Mouse (Mus musculus) activated CD4-positive, CD25-positive, alpha-beta regulatory T cell, adult 4 months (primary cell): ENCODE data around the gene Klf9. TPM values are rescaled to one million over a fixed set of nuclear protein-coding genes. Genes with fewer than 3 reads are reported as not detected.
"Not testable (repeated sequence)": the region's sequence is repeated elsewhere in the genome, so short reads cannot be mapped to it uniquely, and the experiment has no call there.

Source experiments
- ATAC-seq: one replicate; pipeline ENCODE4 v1.8.0; 2017
- polyA plus RNA-seq, 2 experiments: library from polyadenylated mRNA; unstranded; fragments of 100-300 nt; shearing (Covaris generic); gene quantifications; one replicate each; pipeline ENCODE4 v1.2.1; 2017

Klf9 gene
- polyA plus RNA-seq, 2 experiments from 2014 or later: 1.7 to 2.8 TPM

DNA sequence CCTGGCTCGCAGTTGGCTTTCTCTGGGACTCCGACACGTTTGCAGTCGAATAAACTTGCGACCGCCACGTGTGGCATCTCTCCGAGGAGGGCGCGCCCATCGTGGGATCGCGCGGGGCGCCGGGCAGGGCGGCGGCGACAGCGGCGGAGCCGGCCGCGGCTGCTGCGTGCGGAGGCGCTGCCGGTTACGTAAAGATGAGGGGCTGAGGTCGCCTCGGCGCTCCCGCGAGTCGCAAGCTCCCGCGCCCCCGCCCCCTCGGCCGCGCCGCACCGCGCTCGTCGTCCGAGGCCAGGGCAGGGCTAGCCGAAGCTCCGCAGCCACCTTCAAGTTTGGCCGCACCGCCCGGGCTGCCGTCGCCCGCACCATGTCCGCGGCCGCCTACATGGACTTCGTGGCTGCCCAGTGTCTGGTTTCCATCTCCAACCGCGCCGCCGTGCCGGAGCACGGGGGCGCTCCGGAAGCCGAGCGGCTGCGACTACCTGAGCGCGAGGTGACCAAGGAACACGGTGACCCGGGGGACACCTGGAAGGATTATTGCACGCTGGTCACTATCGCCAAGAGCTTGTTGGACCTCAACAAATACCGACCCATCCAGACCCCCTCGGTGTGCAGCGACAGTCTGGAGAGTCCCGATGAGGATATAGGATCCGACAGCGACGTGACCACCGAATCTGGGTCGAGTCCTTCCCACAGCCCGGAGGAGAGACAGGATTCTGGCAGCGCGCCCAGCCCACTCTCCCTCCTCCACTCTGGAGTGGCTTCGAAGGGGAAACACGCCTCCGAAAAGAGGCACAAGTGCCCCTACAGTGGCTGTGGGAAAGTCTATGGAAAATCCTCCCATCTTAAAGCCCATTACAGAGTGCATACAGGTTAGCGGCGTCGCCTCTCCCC, 610 bp downstream of the Klf9 start:
- ATAC-seq: peak; percentile 9

GRCm38 (mm10) chr19:23142427-23143073, 1.5 kb downstream of the Klf9 start:
- no peak for ATAC-seq

GRCm38 (mm10) chr19:23143074-23143445, 2.0 kb downstream of the Klf9 start:
- no peak for ATAC-seq

DNA sequence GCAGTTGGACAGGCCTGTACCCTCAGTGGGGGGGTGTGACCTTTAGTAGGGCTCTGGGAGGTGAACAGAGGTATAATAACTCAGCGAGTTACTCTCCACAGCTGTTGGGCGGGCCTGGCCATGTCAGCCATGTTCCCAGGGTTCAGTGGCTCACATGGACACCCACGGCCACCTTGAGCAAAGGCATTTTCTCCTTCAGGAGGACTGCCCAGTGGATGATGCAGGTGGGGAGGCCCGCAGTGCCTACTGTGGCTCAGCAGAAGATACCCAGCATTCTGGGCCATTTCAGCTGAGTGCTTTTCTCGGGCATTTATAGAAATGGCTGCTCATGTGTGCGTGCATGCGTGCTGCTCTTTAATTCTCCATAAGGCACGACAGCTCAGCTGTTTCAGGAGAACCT, 2.5 kb downstream of the Klf9 start:
- no peak for ATAC-seq

GRCm38 (mm10) chr19:23144031-23144430, 3.0 kb downstream of the Klf9 start:
- no peak for ATAC-seq

DNA sequence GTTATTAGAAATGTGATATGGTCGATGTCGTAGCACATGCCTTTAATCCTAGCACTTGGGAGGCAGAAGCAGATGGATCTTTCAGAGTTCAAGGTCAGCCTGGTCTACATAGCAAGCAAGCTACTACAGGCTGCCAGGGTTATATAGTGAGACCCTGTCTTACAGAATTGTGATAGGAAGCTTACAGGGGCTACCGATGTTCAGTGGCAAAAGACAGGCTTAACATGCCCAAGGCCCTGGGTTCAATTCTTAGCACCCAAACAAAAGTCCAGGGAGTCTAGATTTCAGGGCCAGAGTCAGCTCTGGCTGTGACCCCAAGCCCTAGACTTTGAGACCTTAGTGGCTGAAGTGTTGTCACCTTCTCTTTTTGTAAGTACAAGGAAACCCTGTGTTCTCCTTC, 4.1 kb downstream of the Klf9 start:
- ATAC-seq: no peak

GRCm38 (mm10) chr19:23145575-23145974, 4.5 kb downstream of the Klf9 start:
- not testable (repeated sequence) for ATAC-seq

- no peak for ATAC-seq
Observed at GRCm38 (mm10) chr19:23146409-23146861, 5.4 kb downstream of the Klf9 start.

DNA sequence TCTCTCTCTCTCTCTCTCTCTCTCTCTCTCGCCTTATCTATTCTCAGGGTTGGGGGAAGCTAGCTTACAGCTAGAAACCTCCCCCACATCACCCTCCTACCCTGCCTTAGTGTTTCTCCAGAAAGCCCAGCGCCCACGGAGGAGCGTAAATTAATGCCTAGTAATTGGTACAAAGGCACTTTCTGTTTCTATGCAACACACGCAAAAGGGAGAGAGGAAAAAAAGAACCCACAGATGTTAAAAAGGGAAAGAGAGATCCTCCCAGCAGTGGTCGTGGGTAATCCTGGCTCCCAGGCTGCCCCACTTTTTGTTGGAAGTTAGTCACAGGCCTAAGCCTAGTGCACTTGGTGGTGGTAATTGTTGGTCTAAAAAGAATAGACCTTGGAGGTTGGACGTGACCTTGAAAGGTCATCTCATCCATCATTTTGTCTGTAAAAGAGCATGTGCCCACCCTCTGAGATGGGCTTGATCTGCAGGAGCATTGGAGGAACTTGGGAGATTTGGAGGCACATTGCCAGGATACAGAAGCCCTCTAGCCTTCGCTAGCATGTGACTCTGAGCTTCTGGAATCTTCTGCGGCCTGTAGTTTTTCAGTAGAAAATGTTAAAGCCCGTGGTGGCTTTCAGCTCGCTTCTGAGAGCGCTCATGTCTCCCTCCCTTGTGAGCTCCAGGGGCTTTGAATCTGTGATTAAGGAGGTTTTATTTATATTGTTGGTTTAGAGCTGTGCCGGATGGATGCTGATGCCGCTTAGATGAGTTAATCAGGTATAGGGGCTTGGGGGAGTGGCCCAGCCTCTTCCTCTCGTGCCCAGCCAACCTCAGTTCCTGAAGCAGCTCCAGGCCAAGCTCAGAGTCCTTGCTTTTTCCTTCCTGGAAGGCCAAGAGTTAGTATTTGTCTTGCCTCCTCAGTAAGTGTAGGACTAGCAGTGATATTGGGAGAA, 6.3 kb downstream of the Klf9 start:
- ATAC-seq: no peak

DNA sequence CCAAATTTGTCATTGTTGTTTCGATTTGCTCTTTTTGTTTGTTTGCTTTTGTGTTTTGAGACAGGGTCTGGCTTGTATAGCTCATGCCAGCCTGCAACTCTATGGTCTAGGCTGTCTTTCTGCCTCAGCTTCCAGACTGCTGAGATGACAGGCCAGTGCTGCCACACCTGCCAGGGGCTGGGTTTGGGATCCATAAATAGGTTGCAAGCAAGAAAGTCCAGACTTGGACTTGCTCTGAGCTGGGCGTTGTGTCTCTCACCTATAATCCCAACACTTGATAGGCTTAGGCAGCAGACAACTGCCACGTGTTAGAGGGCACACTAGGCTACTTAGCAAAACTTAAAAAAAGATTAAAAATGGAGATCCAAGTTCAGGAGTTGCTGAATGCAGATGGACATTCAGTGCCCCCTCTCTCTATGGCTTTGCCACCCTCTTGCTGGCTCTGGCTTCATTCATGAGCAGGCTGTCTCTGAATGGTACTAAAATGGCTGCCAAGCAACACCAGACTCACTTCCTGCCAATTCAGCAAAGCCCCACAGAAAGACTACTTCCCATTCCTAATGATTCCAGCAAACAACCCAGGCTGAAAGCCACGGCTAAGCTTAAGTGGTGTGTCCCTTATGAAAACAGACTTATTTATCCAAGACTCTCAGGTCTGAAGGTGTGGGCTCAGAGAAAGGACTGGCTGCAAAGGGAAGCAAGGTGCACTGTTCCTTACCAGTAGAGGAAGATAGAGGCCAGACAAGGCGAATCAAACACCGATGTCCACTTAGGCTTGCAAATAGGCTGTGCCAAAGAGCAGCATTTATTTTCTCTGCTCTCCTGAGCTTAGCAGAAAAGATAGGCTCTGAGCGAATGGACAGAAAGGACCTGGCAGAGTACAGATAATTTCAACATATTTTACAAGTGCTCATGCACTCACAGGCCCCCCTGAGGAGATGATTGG, 8.7 kb downstream of the Klf9 start:
- no peak for ATAC-seq

- ATAC-seq: no peak
Observed at GRCm38 (mm10) chr19:23150556-23151265, 9.7 kb downstream of the Klf9 start.

- ATAC-seq: peak; percentile 94
Observed at GRCm38 (mm10) chr19:23151651-23152070, 10.6 kb downstream of the Klf9 start.

DNA sequence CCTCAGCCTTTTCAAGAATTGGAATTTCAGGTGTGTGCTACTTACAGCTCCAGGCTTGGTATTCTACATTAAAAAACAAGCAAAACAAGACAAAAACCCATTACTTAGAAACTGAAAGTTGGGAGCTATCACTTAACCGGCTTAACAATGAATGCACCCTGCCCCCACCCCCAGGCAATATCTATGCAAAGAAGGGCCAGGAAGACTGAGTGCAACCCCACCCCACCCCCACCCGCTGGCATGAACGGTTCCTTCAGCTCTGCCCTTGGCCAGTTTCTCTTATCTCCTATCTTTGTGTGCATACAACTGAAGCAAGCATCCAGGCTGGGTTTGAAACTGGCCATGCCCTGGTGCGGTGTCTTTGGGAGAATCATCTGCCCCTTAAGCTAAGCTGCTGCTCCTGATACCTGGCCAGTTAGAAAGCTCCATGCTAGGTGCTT, 11.2 kb downstream of the Klf9 start:
- ATAC-seq: no peak

GRCm38 (mm10) chr19:23152771-23153605, 12.0 kb downstream of the Klf9 start:
- no peak for ATAC-seq

- ATAC-seq: no peak
Observed at GRCm38 (mm10) chr19:23153606-23154127, 12.6 kb downstream of the Klf9 start.

DNA sequence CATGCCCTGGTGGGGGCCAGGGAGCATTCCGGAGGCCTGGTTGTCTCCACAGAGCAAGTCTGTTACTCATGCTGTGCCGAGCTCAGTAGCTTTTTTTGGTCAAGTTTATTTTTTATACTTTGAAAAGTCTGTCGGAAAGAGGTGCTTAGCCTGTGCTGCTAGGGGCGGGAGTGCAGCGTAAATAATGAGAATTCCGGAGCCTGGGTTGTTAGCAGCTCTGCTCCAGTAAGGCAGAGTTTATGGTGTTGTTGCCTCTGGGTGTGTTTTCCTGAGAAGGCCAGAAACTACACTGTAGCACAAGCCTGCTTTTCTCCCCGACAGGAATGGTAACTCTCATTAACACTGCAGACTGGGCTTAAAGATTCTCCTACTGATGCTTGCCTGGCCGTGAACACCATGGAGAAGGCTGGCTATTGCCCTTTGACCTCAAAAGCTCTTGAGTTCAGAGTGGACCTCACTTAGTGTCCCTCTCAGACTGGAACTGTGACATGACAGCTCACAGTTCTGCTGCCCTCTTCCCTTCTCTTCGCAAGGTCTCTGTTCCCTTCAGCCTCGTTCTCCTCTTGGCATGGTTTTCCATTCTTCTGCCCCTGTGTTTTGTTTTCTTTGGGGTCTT, 18.9 kb downstream of the Klf9 start:
- no peak for ATAC-seq

DNA sequence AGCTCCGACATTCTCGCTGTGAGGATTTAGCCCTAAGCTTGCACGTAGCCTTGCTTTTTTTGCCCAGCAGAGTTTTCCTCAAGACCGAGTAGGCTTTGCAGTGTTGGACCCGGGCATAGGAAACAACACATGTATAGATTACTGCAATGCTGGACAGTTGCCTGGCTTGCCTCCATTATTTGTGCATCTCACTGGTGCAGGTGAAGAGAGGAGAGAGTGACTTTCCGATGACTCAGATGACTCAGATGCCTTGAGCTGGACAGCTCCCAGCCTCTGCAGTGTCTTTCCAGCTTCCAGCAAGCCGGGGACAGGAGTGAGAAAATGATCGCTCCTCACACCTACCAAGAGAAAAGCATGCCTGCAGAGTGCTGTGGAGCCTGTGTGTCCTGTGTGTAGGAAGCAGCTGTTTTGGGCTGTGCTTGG, 21.4 kb downstream of the Klf9 start:
- no peak for ATAC-seq

DNA sequence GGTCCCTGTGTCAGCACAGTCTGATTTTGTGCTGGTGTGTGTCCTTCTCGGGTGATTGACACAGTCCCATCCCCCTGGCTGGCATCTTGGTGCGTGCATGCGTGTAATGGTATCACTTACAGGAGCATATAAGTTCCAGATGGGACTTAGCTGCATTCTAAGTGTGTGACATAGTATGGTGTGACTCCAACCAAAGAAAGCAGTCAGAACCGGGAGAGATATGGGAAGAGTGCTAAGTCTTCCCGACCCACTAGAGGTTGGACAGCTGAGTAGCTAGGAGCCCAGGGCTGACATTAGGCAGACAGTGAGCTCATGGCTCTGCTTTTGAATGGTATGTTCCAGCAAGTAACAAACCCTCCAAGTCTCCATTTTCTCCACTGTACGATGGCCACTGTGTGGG, 21.9 kb downstream of the Klf9 start:
- ATAC-seq: no peak

GRCm38 (mm10) chr19:23163361-23163760, 22.3 kb downstream of the Klf9 start:
- no peak for ATAC-seq
